Mouse (Mus musculus) mouse embryonic stem cell (cell line): ENCODE measurements around the gene 1700013G24Rik.

Experiments used
- in situ Hi-C, 2 experiments: fragments of 300-500 bp; cut with MboI; formaldehyde crosslinking; loops; 1 replicate in 1 of 2; 3 replicates in 1 of 2; pipeline ENCODE4 v1.14.3; 2019 to 2020; ENCODE audit warnings: low sequenced_read_pairs in 2 of 2, low pct_unique_long_range_greater_than_20kb in 1 of 2, mixed read lengths in 1 of 2; ENCODE audit not compliant: unreplicated experiment in 1 of 2

1700013G24Rik gene

GRCm38 (mm10) chr4:137449715-137450114 is 3.4 kb upstream of the 1700013G24Rik start:
- in situ Hi-C loops = no loop called here

DNA sequence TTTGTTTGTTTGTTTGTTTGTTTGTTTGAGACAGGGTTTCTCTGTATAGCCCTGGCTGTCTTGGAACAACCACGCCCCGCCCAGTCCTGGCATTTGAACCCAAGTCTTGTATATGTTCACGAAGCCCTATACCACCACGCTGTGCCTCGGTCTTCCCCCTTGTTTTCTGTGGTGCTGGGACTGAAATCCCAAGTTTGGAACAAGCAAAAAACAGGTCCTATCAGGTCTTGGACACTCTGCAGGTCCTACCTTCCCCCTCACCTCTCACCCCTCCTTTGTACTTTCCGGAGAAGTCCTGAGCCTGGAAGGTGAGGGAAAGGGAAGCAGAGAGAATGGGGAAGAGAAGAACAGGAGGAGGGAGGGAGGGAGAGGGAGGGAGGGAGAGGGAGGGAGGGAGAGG is 894 bp upstream of the 1700013G24Rik start:
- in situ Hi-C loops = no loop called here

DNA sequence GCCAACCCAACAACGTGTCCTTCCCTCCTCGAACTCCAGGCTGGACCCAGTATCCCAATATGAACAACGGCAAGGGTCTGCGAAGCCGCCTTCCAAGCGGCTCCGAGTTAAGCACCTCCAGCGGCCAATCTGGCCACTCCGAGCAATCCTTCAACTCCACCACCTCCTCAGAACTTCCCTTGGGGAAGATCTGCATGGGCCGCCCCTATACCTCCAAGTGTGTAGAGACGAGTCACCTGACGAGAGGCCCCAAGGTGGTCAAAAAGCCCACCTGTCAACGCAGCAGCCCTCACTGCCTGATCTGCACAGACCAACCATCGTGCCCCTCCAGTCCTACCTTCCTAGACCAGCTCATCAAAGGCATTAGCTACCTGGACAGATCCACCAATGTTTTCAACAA is 1.5 kb downstream of the 1700013G24Rik start:
- in situ Hi-C loops = no loop called here

DNA sequence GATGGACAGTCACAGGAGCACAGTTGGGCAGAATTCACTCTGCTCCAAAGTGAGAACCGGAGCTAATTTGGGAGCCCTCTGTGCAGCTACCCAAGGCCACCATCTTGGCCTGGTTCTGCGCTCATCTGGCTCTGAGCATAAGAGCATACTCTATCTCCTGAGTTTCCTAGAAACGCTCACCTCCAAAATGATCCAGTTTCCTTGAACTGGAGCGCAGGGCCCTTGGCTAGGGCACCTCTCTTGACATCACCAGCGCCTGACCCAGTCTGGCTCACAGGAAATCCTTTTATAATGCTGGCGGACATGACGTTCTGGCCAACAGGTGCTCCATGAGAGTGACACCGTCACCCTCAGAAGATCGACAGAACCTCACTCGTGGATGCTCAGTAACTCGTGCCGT is 3.5 kb downstream of the 1700013G24Rik start:
- in situ Hi-C loops = loop anchor here (5.0 kb wide), 1 partner anchor 61 kb away; no protein-coding TSS in a partner anchor

GRCm38 (mm10) chr4:137457292-137457691 is 4.2 kb downstream of the 1700013G24Rik start:
- in situ Hi-C loops = loop anchor here (5.0 kb wide), 1 partner anchor 60 kb away; no protein-coding TSS in a partner anchor

- in situ Hi-C loops = loop anchor here (5.0 kb wide), 1 partner anchor 59 kb away; no protein-coding TSS in a partner anchor
Observed at GRCm38 (mm10) chr4:137458310-137458709, 5.2 kb downstream of the 1700013G24Rik start.

DNA sequence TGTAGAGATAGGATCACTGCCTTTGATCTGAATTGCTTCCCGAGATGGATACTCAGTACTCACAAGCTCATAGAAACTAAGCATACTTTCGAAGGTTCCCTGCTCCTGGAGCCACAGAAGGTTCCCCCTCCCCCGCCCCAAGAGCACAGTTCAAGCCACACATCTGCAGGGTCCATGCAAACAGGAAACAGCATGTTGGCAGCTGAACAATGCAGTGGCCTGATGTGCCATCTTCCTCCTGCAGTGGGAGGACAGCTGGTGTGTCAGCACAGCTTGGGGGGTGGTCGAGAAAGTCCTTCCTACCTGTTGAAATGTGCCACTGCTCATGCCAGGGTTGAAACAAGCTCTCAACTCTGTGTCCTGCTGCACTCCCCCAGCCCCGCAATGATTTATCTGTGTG is 5.8 kb downstream of the 1700013G24Rik start:
- in situ Hi-C loops = loop anchor here (5.0 kb wide), 1 partner anchor 58 kb away; no protein-coding TSS in a partner anchor

GRCm38 (mm10) chr4:137460676-137461075 is 7.6 kb downstream of the 1700013G24Rik start:
- in situ Hi-C loops = no loop called here

GRCm38 (mm10) chr4:137461217-137461616 is 8.1 kb downstream of the 1700013G24Rik start:
- in situ Hi-C loops = no loop called here

DNA sequence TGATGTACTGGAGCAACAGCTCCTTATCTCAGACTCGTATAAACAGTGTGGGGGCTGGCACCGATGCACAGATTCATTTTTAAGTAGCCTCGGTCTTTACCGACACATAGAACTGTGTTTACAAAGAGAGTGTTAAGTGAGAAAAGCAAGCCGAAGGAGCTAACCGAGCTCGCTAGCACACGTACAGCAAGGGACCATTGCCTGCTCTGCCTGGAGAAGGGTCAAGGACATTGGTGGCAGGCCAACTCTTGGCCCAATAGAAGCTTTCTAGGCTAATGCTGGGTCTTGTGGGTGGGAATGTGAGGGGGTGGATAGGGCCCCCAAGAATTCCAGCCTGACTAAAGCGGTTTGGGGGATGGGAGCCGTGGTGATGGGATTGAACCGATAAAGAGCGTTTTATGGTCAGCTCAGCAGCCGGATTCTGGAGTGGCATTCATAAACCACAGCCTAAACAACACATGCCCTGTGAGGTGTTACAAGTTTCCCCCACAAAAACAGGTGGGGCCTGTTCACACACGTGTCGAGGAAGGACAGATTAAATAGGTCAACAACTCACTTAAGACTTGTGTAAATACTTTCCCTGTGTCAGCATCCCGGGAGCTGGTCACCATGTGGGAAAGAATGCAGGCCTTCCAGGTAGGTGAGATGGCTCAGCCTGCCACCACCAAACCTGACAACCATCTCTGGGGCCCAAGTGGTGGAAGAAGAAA is 9.1 kb downstream of the 1700013G24Rik start:
- in situ Hi-C loops = no loop called here

DNA sequence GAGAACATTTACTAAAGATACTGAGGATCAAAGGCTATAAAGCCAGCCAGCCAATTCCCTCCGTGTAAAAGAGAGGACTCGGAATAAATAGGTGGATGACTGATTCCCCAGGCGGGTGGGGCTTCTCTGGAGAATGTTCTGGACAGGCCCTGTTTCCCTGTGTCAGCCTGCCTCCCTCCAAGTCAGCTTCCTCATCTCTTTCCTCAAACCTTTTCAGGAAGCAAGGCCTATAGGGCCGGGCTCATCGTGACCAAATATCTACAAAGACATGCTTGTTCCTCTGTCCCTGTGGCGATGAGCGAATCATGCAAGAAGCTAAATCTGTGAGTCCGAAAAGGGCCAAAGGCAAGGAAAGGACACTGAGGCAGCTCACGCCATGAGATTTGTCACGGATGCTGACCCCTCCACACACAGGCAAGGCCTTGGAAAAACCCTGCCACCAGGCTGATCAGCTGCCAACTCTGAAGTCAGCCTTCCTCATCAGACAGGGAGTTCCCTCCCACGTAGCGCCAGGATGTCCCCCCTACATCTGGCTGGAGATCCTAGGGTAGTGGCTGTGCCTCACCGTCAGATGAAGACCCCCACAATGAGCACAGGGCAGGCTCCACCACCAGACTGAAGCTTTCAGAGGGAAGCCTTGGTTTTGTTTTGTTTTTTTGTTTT is 12.2 kb downstream of the 1700013G24Rik start:
- in situ Hi-C loops = no loop called here

GRCm38 (mm10) chr4:137466991-137467390 is 13.9 kb downstream of the 1700013G24Rik start:
- in situ Hi-C loops = no loop called here

DNA sequence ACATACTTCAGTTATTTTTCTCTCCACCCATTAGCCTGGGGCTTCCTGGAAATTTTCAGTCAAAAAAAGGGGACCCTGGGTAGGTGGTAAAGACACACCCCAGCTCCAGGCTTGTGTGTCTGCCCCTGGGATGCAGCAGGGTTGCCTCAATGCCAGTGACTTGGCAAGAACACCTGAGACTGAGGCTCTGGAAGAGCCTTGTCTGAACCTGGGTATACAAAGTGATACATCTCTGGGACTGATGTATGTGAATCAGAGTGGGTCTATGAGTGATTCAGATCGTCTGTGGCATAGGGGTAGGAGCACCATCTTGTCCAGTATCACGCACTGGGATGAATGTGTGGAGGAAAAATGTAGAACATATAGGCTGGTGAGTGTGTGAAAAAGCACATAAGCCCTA is 14.4 kb downstream of the 1700013G24Rik start:
- in situ Hi-C loops = no loop called here

- in situ Hi-C loops = no loop called here
Observed at GRCm38 (mm10) chr4:137468260-137469080, 15.4 kb downstream of the 1700013G24Rik start, which contains the start of gene Hspg2. Gene Hspg2 (plus strand): TSS chr4:137468769.

DNA sequence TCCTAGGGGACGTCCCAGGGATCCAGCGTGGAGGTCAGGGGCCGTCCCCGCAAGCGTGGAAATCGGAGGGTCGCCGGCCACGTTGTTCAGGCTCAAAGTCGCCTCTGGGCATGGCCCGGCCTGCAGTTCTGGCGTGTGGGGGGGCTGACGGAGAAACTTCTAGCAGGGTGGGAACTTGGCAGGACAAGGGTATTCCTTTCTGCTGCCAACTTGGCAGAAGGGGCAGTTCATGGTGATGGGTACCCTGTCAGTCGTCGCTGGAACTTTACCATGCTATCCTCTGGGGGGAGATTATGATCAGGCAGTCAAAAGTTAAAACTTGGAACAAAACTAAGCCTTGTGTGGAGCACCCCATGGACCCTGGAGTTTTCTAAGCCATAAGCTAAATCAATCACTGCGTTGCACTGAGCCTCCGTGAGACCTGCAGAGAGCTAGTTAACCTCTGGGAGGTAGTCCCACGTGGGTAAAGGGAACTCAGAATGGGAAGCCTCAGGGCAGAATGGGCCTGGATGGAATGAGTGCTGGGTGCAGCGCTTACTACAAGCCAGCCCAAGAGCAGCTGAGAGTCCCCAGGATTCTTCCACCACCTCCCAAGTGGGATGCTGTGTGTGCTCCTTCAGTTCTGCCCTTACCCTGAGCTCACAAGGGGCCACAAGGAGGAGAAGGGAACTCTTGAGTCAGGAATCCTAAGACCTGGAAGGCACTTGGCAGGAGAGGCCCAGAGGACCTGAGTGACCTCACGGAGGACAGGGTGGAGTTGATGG is 16.2 kb downstream of the 1700013G24Rik start:
- in situ Hi-C loops = no loop called here

DNA sequence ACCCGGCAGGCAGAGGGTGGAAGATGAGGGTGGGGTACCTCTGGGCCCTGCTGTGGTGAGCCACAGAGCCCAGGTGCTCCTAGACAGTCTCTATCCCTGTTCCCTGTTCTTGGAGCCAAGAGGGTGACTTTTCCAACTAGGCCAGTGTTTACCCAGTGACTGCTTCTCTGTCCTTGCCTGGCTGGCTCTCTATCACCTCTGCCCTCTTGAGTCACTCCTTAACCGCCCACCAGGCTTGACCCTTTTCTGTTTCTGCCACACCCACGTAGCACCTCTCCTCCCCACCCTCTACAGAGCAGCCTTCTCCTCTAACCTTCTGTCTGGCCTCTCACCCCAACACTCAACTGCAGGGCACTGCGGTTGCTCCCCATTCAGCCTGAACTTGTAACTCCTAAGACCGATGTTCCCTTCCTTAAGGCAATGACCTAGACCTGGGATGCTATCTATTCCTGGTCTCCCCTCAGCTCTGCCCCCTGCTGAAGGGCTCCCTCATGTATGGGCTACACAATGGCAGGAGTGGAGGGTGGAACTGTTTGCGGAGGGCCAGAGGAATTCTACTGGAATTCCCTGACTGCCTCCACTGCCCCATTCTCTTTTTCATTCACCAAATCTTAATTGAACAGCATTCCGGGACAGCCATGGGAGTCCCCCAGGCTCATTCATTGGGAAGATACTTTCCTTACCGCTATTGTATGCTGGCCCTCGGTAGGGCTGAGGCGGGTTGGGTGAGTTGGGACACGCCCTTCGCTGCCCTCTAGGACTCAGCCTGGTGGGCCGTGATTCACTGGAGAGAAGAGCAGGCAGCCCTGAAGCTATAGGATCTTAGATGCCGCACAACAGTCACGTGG is 17.0 kb downstream of the 1700013G24Rik start:
- in situ Hi-C loops = no loop called here

DNA sequence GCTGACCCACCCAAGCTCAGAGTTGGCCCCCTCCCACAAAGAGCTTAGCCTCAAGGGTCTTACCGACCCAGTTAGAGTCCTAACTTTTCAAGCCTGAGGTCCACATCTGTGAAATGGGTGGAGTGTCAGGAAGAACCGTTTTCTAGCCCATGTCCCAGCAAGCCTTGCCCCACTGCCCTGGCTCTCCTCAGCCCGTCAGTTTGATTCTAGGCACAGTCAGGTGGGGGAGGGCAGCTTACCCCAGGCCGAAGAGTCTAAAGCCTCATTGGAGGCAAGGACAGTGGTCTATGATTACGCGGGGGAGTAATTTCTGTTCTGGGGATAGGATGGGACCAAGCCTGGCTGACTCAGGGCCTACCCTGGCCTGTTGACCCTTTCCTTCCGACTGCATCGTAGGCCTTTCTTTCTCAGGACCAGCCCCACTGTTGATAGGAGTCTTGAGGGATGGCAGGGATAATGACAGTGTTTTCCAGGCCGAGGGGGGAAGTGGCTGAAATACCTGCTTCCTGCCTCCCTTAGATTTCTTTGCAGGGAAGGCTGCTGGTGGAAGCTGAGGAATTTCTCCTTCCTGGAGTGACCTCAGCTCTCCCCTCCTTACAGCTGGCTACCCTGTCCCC is 17.7 kb downstream of the 1700013G24Rik start:
- in situ Hi-C loops = no loop called here
